Mouse (Mus musculus) lung, embryonic 14.5 days (tissue): ENCODE measurements around the gene Cblc. TPM values are rescaled to one million over a fixed set of nuclear protein-coding genes. Genes with fewer than 3 reads are reported as not detected.

Source experiments
- ATAC-seq: fragments of 200-750 bp; cut with Nextera tagmentation; 2 replicates; pipeline ENCODE4 v1.8.0; 2017; ENCODE audit warnings: mild to moderate bottlenecking, moderate TSS enrichment, moderate library complexity; ENCODE audit not compliant: insufficient read depth
- DNase-seq: peaks from one replicate; pipeline ENCODE4 v3.0.0-alpha.2; 2015
- H3K27ac ChIP-seq: fragments of 300-500 bp; sonication (generic); 2 replicates; pipeline ENCODE4 v1.5.1; 2014; ENCODE audit warnings: low read depth, mild to moderate bottlenecking, moderate library complexity
- H3K27me3 ChIP-seq: fragments of 300-500 bp; sonication (generic); 2 replicates; pipeline ENCODE4 v1.6.1; 2014; ENCODE audit warnings: low read length, control low read depth; ENCODE audit not compliant: insufficient read depth
- H3K36me3 ChIP-seq: fragments of 300-500 bp; sonication (generic); 2 replicates; pipeline ENCODE4 v1.6.1; 2014; ENCODE audit warnings: control low read depth; ENCODE audit not compliant: insufficient read depth
- H3K4me1 ChIP-seq: fragments of 300-500 bp; sonication (generic); 2 replicates; pipeline ENCODE4 v1.6.1; 2014; ENCODE audit warnings: antibody characterized with exemption, control low read depth; ENCODE audit not compliant: insufficient read depth
- H3K4me2 ChIP-seq: fragments of 300-500 bp; sonication (generic); 2 replicates; pipeline ENCODE4 v1.6.1; 2014; ENCODE audit warnings: mild to moderate bottlenecking
- H3K4me3 ChIP-seq: fragments of 300-500 bp; sonication (generic); 2 replicates; pipeline ENCODE4 v1.5.1; 2014; ENCODE audit warnings: low read depth, low read length
- H3K9ac ChIP-seq: fragments of 300-500 bp; sonication (generic); 2 replicates; pipeline ENCODE4 v1.6.1; 2014
- H3K9me3 ChIP-seq: fragments of 300-500 bp; sonication (generic); 2 replicates; pipeline ENCODE4 v1.6.1; 2016; ENCODE audit warnings: low read depth, low read length, control low read depth
- CTCF ChIP-seq: IDR thresholded peaks from 2 replicates; pipeline ENCODE4 v1.5.1; 2016; ENCODE audit warnings: antibody characterized with exemption, low read depth
- WGBS: fragments of 180-500 bp; shearing (Covaris S2); extraction: QIAGEN DNeasy Blood & Tissue Kit; methylation state at CpG from one replicate; pipeline ENCODE4 v1.1.7; 2014; 5-methylcytosine and 5-hydroxymethylcytosine counted together
- polyA plus RNA-seq: library from polyadenylated mRNA; unstranded; fragments of >200 nt; fragmentation: Nextera tagmentation; extraction: Ambion mirVana; gene quantifications from 2 replicates; pipeline ENCODE4 v1.2.1, GENCODE M21; 2014

Gene Cblc
- polyA plus RNA-seq, 1 experiment from 2014 or later: 6.8 TPM

GRCm38 (mm10) chr7:19762283-19762682, 34.3 kb downstream of the Cblc start:
- no peak for TF ChIP-seq CTCF
- Histone ChIP-seq H3K9ac (no peak overlapping the region), H3K9me3 (no peaks in the 10 kb centered on the region), H3K36me3 (peaks cover 81% of the 10 kb centered on the region), H3K4me3 (no peak overlapping the region), H3K4me2 (no peak overlapping the region), H3K4me1 (no peaks in the 10 kb centered on the region), H3K27ac (no peak overlapping the region), H3K27me3 (no peaks in the 10 kb centered on the region)
- DNase-seq (peak; percentile 57), ATAC-seq (peak; percentile 63)
- 43% methylated on average over 11 of the region's 11 CpGs for WGBS

GRCm38 (mm10) chr7:19760021-19760420, 36.6 kb downstream of the Cblc start:
- H3K9me3 ChIP-seq: no peaks in the 10 kb centered on the region
- no peak overlapping the region for H3K4me3 ChIP-seq
- H3K4me1 ChIP-seq: peaks cover 5% of the 10 kb centered on the region; the same call in 1 of the 2 replicates
- H3K36me3 ChIP-seq: peaks cover 66% of the 10 kb centered on the region
- DNase-seq (no peak), ATAC-seq (no peak)
- H3K27ac ChIP-seq: no peak overlapping the region
- H3K27me3 ChIP-seq: no peaks in the 10 kb centered on the region
- H3K9ac ChIP-seq: no peak overlapping the region
- WGBS: 89% methylated on average over 13 of the region's 13 CpGs
- no peak for TF ChIP-seq CTCF
- H3K4me2 ChIP-seq: no peak overlapping the region

DNA sequence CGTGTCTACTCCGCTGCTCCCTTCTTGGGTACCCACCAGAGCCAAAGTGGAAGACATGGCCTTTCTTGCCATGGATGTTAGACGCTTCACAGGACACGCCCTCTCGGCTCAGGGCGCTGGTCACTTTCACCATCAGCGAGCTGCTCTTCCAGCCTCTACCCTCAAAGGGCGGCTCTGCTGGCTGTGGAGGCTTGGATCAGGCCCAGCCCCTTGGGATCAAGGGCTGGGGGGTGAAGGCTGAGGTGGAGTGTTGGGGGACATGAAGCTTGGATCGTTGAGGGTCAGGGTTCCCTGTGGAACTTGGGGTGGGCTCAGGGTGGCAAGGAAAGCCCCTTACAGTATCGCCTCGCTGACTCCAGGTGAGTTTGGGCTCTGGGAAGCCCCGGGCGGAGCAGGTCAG, 38.0 kb downstream of the Cblc start:
- Histone ChIP-seq H3K27me3 (no peaks in the 10 kb centered on the region), H3K9me3 (no peaks in the 10 kb centered on the region), H3K36me3 (peaks cover 58% of the 10 kb centered on the region), H3K9ac (no peak overlapping the region), H3K4me3 (no peak overlapping the region), H3K4me1 (peaks cover 5% of the 10 kb centered on the region; the same call in 1 of the 2 replicates), H3K4me2 (no peak overlapping the region), H3K27ac (no peak overlapping the region)
- 88% methylated on average over 13 of the region's 13 CpGs for WGBS
- no peak for TF ChIP-seq CTCF
- no peak for ATAC-seq
- DNase-seq: no peak

DNA sequence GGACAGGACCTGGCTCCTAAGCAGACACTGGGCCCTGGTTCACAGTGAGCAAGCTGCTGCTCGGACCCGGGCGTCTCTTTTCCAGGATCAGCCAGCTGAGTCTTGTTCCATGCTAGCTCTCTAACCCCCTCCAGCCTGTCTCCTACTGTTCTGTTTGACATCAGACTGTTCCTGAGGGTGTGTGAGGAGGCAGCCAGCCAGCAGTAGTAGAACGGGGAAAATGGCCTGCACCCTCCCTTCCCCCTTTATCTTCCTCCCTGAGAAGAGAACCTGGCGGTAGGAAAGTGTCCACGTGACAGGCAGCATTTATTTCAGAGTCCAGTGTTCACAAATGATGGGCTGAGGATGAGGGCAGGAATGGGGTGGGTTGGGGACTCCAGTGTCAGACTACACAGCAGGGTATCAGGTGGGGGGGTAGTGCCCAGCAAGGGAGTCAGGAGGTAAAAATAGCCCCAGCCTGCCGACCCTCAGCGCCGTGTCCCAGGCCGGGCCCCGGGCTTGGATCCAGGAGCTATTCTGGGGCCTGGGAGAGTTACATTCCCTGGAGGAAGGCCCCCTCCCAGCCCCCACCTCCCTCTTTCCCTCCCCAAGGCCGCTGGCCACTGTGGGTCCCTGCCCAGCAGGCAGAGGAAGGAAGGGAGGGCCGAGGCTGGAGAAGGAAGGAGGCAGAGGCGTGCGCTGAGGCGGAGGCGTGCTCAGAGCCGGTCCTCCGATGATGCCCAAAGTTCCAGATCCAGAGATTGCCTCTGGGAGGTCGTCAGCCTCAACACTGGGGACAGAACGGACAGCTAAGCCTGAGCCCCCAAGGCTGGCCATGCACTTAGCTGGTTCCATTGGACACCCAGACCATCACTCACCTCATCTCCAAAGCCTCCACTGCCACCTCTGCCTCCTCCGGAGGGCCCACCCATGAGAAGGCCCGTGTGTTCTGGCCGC, 40.5 kb downstream of the Cblc start:
- Histone ChIP-seq H3K9ac (peak overlapping the region; percentile 4; the same call in 1 of the 2 replicates), H3K9me3 (no peaks in the 10 kb centered on the region), H3K27me3 (no peaks in the 10 kb centered on the region), H3K4me1 (peaks cover 5% of the 10 kb centered on the region; the same call in 1 of the 2 replicates), H3K4me2 (peak overlapping the region; percentile 3; the same call in 1 of the 2 replicates), H3K36me3 (peaks cover 38% of the 10 kb centered on the region), H3K27ac (peak overlapping the region; percentile 87), H3K4me3 (no peak overlapping the region)
- WGBS: 55% methylated on average over 23 of the region's 24 CpGs
- DNase-seq (peak; percentile 66), ATAC-seq (peak; percentile 74)
- no peak for TF ChIP-seq CTCF

- no peaks in the 10 kb centered on the region for H3K9me3 ChIP-seq
- H3K4me2 ChIP-seq: no peak overlapping the region
- peaks cover 9% of the 10 kb centered on the region; the same call in 1 of the 2 replicates for H3K4me1 ChIP-seq
- H3K36me3 ChIP-seq: peaks cover 33% of the 10 kb centered on the region
- DNase-seq: peak; percentile 16
- H3K9ac ChIP-seq: no peak overlapping the region
- WGBS: 88% methylated on average over 2 of the region's 2 CpGs
- peak; percentile 43 for TF ChIP-seq CTCF
- no peak for ATAC-seq
- peak overlapping the region; percentile 87 for H3K27ac ChIP-seq
- H3K4me3 ChIP-seq: no peak overlapping the region
- no peaks in the 10 kb centered on the region for H3K27me3 ChIP-seq
Measured at GRCm38 (mm10) chr7:19755008-19755407, 41.6 kb downstream of the Cblc start.

GRCm38 (mm10) chr7:19754065-19754464, 42.5 kb downstream of the Cblc start:
- H3K27ac ChIP-seq: peak overlapping the region; percentile 71
- TF ChIP-seq CTCF: no peak

GRCm38 (mm10) chr7:19753587-19753986, 43.0 kb downstream of the Cblc start:
- peak; percentile 36 for TF ChIP-seq CTCF
- Histone ChIP-seq H3K27me3 (no peaks in the 10 kb centered on the region), H3K4me3 (no peak overlapping the region), H3K4me1 (peaks cover 9% of the 10 kb centered on the region; the same call in 1 of the 2 replicates), H3K36me3 (peaks cover 20% of the 10 kb centered on the region), H3K27ac (peak overlapping the region; percentile 71), H3K9me3 (no peaks in the 10 kb centered on the region), H3K4me2 (0 out of 2 replicates have a peak overlapping the region, but pooled peaks have one; percentile 7), H3K9ac (no peak overlapping the region)
- WGBS: 51% methylated on average over 7 of the region's 7 CpGs
- DNase-seq: peak; percentile 82
- no peak for ATAC-seq

More at GRCm38 (mm10) chr7:19754065-19754464, 42.5 kb downstream of the Cblc start:
- 0 out of 2 replicates have a peak overlapping the region, but pooled peaks have one; percentile 7 for H3K4me2 ChIP-seq
- ATAC-seq (no peak), DNase-seq (no peak)
- no peak overlapping the region for H3K9ac ChIP-seq
- H3K36me3 ChIP-seq: peaks cover 25% of the 10 kb centered on the region
- no peaks in the 10 kb centered on the region for H3K9me3 ChIP-seq
- no peak overlapping the region for H3K4me3 ChIP-seq
- WGBS: 66% methylated on average over 1 of the region's 1 CpGs
- H3K27me3 ChIP-seq: no peaks in the 10 kb centered on the region
- H3K4me1 ChIP-seq: peaks cover 9% of the 10 kb centered on the region; the same call in 1 of the 2 replicates
